In genomic region chr5:136943382-136943781, GRCm38 (mm10) we compare ENCODE assay signal across 24 mouse cellular contexts. TPM values are rescaled to one million over a fixed set of nuclear protein-coding genes. Genes with fewer than 3 reads are reported as not detected.
"Had no signal": no experiment of that assay in that cellular context is flagged by ENCODE, and none has a peak within 500 bp of the region (broad histone marks: within the 10 kb centered on the region; RNA-seq: fewer than 3 reads in every experiment).

No protein-coding gene starts in this region.

- H3K4me3 ChIP-seq: heart, adult 2 months; heart, embryonic 13.5 days; heart, embryonic 15.5 days; hindbrain, embryonic 10.5 days; hindbrain, embryonic 12.5 days; intestine, embryonic 15.5 days; layer of hippocampus, adult 2 months; left cerebral cortex, adult 2 months; limb, embryonic 10.5 days; limb, embryonic 12.5 days had no signal

- H3K9me3 ChIP-seq: heart, embryonic 13.5 days; heart, embryonic 15.5 days; hindbrain, embryonic 12.5 days; intestine, embryonic 15.5 days; limb, embryonic 10.5 days; limb, embryonic 12.5 days had no signal

- ATAC-seq: hindbrain, embryonic 16.5 days; inflammation-experienced regulatory T-cells, adult 6 months; intestine, embryonic 15.5 days; intestine, postnatal 0 days had no signal

- DNase-seq: gastrocnemius, postnatal 14 days; gastrocnemius, postnatal 36 days; heart, adult 11 months; heart, adult 2 months; heart, postnatal 4 days; kidney, adult 18-20 months; kidney, adult 8-10 months; kidney, postnatal 10 days; kidney, postnatal 4 days; liver had no signal

- H3K4me1 ChIP-seq: hindbrain, embryonic 12.5 days; intestine, embryonic 15.5 days; limb, embryonic 10.5 days; limb, embryonic 12.5 days had no signal

- H3K4me2 ChIP-seq: heart, embryonic 11.5 days; heart, embryonic 13.5 days; heart, embryonic 15.5 days; hindbrain, embryonic 12.5 days; hindbrain, embryonic 14.5 days; intestine, embryonic 15.5 days; limb, embryonic 12.5 days had no signal

- H3K27me3 ChIP-seq: heart, embryonic 13.5 days; heart, embryonic 15.5 days; hindbrain, embryonic 12.5 days; intestine, embryonic 15.5 days; limb, embryonic 12.5 days had no signal

- H3K36me3 ChIP-seq: heart, embryonic 13.5 days; heart, embryonic 15.5 days; hindbrain, embryonic 10.5 days; hindbrain, embryonic 12.5 days; intestine, embryonic 15.5 days; limb, embryonic 10.5 days; limb, embryonic 12.5 days had no signal

- H3K9ac ChIP-seq: heart, embryonic 13.5 days; heart, embryonic 15.5 days; hindbrain, embryonic 12.5 days; hindbrain, embryonic 14.5 days; intestine, embryonic 15.5 days; limb, embryonic 12.5 days had no signal

- H3K27ac ChIP-seq: heart, adult 2 months; heart, embryonic 13.5 days; heart, embryonic 15.5 days; hindbrain, embryonic 10.5 days; hindbrain, embryonic 12.5 days; hindbrain, embryonic 14.5 days; intestine, embryonic 15.5 days; layer of hippocampus, adult 2 months; left cerebral cortex, adult 2 months; limb, embryonic 10.5 days; limb, embryonic 12.5 days had no signal

RNA-seq across cellular contexts. Expression of gene Cldn15, which starts 23.0 kb away (rescaled TPM):
- polyA plus RNA-seq: inflammation-experienced regulatory T-cells, adult 6 months had no signal
